Mouse (Mus musculus) midbrain, embryonic 15.5 days (tissue): ENCODE measurements around the gene Hoxc5. TPM values are rescaled to one million over a fixed set of nuclear protein-coding genes. Genes with fewer than 3 reads are reported as not detected.

ENCODE experiments used
- ATAC-seq: fragments of 200-750 bp; cut with Nextera tagmentation; replicated peaks from 2 replicates; pipeline ENCODE4 v1.8.0; 2017; ENCODE audit warnings: moderate TSS enrichment
- H3K27ac ChIP-seq: fragments of 300-500 bp; sonication (generic); 2 replicates; pipeline ENCODE4 v1.5.1; 2015; ENCODE audit warnings: mild to moderate bottlenecking, inconsistent platforms
- H3K27me3 ChIP-seq: fragments of 300-500 bp; sonication (generic); replicated peaks from 2 replicates; pipeline ENCODE4 v1.6.1; 2015; ENCODE audit warnings: inconsistent platforms
- H3K36me3 ChIP-seq: fragments of 300-500 bp; sonication (generic); replicated peaks from 2 replicates; pipeline ENCODE4 v1.6.1; 2015; ENCODE audit warnings: inconsistent platforms
- H3K4me1 ChIP-seq: fragments of 300-500 bp; sonication (generic); 2 replicates; pipeline ENCODE4 v1.6.1; 2015; ENCODE audit warnings: inconsistent platforms
- H3K4me2 ChIP-seq: fragments of 300-500 bp; sonication (generic); 2 replicates; pipeline ENCODE4 v1.6.1; 2015; ENCODE audit warnings: inconsistent platforms, mild to moderate bottlenecking, moderate library complexity
- H3K4me3 ChIP-seq: fragments of 300-500 bp; sonication (generic); 2 replicates; pipeline ENCODE4 v1.5.1; 2015; ENCODE audit warnings: mild to moderate bottlenecking, inconsistent platforms
- H3K9ac ChIP-seq: fragments of 300-500 bp; sonication (generic); 2 replicates; pipeline ENCODE4 v1.6.1; 2015; ENCODE audit warnings: mild to moderate bottlenecking, inconsistent platforms
- H3K9me3 ChIP-seq: fragments of 300-500 bp; sonication (generic); 2 replicates; pipeline ENCODE4 v1.6.1; 2016; ENCODE audit warnings: inconsistent platforms
- WGBS: fragments of 180-500 bp; shearing (Covaris S2); methylation state at CpG from one replicate; pipeline ENCODE4 v1.1.7; 2015; ENCODE audit warnings: mixed read lengths; 5-methylcytosine and 5-hydroxymethylcytosine counted together
- polyA plus RNA-seq: library from polyadenylated mRNA; unstranded; fragments of >200 nt; fragmentation: Nextera tagmentation; extraction: Ambion mirVana; gene quantifications from 2 replicates; pipeline ENCODE4 v1.2.1, GENCODE M21; 2015

Gene Hoxc5
- polyA plus RNA-seq, 1 experiment from 2014 or later = not detected

DNA sequence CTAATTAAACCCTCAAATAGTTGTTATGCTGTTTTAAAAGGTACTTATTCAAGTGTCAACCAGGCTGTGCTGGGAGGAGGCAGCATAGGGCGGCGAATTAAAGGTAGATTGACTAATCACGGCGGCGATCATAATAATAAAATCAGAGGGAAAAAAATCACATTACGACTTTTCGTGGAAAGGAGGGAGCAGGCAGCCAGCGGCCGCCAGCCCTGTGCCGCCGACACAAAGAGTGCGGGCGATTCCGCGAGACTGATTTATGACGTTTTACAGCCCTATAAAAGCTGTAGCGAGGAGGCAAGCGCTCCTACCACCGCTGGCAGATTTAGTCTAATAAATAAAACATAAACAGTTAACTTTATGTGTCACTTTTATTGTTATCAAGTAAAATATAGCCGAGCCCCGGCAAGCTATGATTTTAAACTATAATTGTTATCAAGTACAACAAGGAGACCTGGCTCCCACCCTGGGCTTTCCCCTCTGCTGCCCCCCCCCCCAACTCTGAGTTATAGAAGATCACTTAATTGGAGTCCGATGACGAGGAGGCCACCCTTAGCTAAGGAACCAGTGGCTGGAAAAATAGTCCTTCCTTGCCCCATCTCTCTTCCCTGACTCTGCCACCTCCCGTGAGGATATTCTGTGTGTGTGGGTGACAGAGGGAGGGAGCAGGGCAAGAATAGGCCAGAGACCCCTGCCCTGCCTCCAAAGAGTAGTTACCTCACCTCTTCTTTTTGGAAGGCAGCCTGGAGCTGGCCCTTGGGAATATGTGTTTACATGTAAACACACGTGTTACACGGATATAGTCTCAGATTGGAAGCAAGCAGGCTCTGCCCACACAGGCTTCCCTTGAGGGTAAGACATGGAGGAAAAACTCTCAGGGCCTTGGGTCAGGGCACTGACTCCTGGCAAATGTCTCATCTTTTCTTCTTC is 65.7 kb downstream of the Hoxc5 start:
- WGBS = under 1% methylated on average over 26 of the region's 26 CpGs
- Histone ChIP-seq H3K4me1 (no peaks in the 10 kb centered on the region), H3K36me3 (no peaks in the 10 kb centered on the region), H3K4me3 (no peak overlapping the region), H3K27ac (no peak overlapping the region), H3K9ac (no peak overlapping the region), H3K4me2 (no peak overlapping the region), H3K9me3 (no peaks in the 10 kb centered on the region), H3K27me3 (peaks cover 97% of the 10 kb centered on the region)
- ATAC-seq = no peak

DNA sequence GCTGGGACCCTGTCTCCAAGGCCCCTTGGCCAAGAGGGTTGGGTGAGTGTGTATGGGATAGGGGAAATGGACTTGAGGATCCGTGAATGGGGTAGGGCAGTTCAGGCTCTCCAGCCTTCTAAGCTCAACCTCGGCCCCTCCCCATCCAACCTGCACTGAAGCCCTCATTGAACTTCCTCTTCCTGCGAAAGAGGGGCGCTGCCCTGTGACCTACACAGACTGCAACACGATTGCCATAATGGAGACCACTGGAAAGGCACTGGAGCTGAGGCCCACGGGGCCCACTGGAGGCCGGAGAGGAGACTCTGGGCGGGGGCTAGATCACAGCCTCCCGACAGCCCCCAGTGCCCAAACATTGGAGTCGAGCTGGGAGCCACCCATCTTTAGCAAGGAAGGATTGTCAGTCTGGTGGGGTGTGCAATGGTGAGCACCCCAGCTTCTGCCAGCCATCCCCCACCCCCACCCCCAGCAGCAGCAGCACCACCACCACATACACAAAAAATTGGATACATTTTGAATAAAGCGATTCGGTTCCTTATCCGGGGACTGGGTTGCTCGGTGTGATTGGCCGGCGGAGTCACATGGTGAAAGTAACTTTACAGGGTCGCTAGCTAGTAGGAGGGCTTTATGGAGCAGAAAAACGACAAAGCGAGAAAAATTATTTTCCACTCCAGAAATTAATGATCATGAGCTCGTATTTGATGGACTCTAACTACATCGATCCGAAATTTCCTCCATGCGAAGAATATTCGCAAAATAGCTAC is 67.0 kb downstream of the Hoxc5 start:
- no peaks in the 10 kb centered on the region for H3K4me1 ChIP-seq
- no peaks in the 10 kb centered on the region for H3K9me3 ChIP-seq
- no peak overlapping the region for H3K9ac ChIP-seq
- H3K36me3 ChIP-seq = no peaks in the 10 kb centered on the region
- H3K4me2 ChIP-seq = peak overlapping the region; percentile 17; the same call in 1 of the 2 replicates
- WGBS = 1% methylated on average over 24 of the region's 24 CpGs
- H3K27ac ChIP-seq = no peak overlapping the region
- ATAC-seq = no peak
- H3K27me3 ChIP-seq = peaks cover 97% of the 10 kb centered on the region
- H3K4me3 ChIP-seq = no peak overlapping the region

DNA sequence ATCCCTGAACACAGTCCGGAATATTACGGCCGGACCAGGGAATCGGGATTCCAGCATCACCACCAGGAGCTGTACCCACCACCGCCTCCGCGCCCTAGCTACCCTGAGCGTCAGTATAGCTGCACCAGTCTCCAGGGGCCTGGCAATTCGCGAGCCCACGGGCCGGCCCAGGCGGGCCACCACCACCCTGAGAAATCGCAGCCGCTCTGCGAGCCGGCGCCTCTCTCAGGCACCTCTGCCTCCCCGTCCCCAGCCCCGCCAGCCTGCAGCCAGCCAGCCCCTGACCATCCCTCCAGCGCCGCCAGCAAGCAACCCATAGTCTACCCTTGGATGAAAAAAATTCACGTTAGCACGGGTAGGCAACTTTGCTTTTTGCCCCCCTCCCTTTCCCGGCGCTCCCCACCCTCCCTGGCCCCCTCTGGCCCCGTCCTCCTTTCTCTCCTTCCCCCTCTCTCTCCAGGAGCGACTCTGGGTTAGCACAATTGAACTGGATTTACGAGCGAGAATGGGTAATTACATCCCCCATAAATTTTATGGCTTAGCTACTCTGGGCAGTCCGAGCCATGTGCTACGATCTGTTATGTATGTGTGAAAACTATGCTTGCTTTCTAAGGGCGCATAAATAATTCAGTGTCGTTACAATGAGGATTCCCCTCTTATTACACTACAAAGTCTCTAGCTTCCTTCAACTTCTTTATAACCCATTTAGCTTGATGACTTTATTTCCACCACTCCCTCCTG is 67.7 kb downstream of the Hoxc5 start:
- H3K36me3 ChIP-seq = no peaks in the 10 kb centered on the region
- peaks cover 97% of the 10 kb centered on the region for H3K27me3 ChIP-seq
- no peak for ATAC-seq
- no peaks in the 10 kb centered on the region for H3K4me1 ChIP-seq
- no peak overlapping the region for H3K27ac ChIP-seq
- peak overlapping the region; percentile 17; the same call in 1 of the 2 replicates for H3K4me2 ChIP-seq
- WGBS = under 1% methylated on average over 34 of the region's 34 CpGs
- no peaks in the 10 kb centered on the region for H3K9me3 ChIP-seq
- no peak overlapping the region for H3K4me3 ChIP-seq
- no peak overlapping the region for H3K9ac ChIP-seq

DNA sequence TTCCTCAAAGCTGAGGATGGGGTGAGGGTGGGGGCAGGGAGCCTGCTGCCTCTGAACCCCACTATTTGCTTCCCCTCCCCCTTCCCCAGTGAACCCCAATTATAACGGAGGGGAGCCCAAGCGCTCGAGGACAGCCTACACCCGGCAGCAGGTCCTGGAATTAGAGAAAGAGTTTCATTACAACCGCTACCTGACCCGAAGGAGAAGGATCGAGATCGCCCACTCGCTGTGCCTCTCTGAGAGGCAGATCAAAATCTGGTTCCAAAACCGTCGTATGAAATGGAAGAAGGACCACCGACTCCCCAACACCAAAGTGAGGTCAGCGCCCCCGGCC is 68.3 kb downstream of the Hoxc5 start:
- Histone ChIP-seq H3K4me2 (no peak overlapping the region), H3K9me3 (no peaks in the 10 kb centered on the region), H3K27ac (no peak overlapping the region), H3K9ac (no peak overlapping the region), H3K27me3 (peaks cover 97% of the 10 kb centered on the region), H3K4me1 (no peaks in the 10 kb centered on the region), H3K36me3 (no peaks in the 10 kb centered on the region), H3K4me3 (no peak overlapping the region)
- 0% methylated on average over 14 of the region's 14 CpGs for WGBS
- no peak for ATAC-seq

DNA sequence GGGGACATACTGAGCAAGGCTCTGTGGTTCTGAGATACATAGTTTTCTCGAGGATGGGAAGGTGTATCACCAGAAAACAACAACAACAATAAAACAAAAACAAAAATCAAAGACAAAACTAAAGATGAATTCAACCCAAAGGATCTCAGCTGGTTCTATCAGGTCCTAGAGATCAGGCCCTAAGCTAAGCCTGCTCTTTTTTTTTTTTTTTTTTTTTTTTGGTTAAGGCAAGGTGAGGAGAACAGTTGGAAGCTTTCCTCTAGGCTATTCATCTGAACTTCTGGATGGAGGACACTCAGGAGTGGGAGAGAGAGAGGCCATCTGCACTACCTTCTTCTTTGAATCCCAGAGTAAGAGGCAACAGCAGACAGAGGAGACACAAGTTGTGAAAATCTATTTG is 70.3 kb downstream of the Hoxc5 start:
- Histone ChIP-seq H3K27me3 (peaks cover 98% of the 10 kb centered on the region), H3K9ac (no peak overlapping the region), H3K4me3 (no peak overlapping the region), H3K4me1 (no peaks in the 10 kb centered on the region), H3K9me3 (no peaks in the 10 kb centered on the region), H3K27ac (no peak overlapping the region), H3K4me2 (no peak overlapping the region), H3K36me3 (no peaks in the 10 kb centered on the region)
- 9% methylated on average over 1 of the region's 1 CpGs for WGBS
- ATAC-seq = no peak

DNA sequence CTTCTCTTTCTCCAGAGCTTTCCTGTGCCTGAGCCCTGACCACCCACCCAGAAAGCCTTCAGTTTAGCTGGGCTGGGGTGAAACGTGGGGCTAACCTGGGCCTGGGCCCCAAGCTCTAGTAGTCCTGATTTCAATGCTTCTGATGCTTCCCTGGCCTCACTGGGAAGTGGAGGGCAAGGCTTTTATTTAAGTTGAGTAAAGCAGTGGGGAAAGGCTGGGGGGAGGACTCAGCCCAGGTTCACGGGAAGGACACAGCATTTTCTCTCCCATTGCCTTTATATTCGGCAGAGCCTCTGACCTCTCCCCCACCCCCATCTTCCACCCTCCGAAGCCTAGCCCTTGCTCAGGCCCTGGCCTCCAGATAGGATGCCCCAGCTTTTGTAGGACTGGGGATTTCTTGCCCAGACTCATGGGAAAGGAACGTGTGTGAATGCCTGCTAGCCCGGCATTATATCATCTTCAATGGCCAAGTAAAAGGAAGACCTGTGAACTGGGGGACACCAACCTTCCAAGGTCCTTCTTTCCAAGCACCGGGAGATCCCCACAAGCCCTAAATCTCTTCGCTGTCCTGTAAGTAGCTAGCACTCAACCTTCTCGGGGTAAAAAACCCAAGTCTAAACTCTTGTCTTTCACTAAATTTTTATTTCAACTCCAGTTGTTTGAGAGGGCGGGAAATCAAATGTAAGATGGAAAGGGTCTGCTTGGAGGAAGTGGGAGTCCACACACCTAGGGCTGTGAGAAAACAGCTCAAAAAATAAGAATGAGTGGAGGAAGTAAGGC is 71.6 kb downstream of the Hoxc5 start:
- no peak overlapping the region for H3K9ac ChIP-seq
- no peak overlapping the region for H3K27ac ChIP-seq
- WGBS = 8% methylated on average over 10 of the region's 10 CpGs
- H3K4me1 ChIP-seq = no peaks in the 10 kb centered on the region
- no peaks in the 10 kb centered on the region for H3K9me3 ChIP-seq
- no peak for ATAC-seq
- H3K27me3 ChIP-seq = peaks cover 100% of the 10 kb centered on the region
- no peak overlapping the region for H3K4me3 ChIP-seq
- no peak overlapping the region for H3K4me2 ChIP-seq
- H3K36me3 ChIP-seq = no peaks in the 10 kb centered on the region

DNA sequence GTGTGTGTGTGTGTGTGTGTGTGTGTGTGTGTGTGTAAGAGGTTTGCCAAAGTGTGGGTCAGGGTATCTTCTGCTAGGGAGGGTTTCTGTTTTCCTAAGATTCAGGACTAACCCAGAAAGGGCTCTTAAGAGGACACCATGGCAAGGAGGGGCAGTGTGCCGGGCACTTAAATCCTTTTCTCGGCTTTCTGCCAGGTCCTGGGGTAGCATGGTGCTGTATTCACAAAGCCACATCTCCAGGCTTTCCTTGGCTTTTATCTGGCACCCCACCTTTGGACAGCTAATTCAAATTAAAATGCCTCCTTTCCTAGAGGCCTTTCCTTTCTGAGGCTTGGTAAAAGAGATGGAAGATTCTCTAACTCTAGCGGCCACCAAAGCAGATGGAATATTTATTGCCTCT is 72.4 kb downstream of the Hoxc5 start:
- H3K9me3 ChIP-seq = no peaks in the 10 kb centered on the region
- no peak overlapping the region for H3K4me3 ChIP-seq
- peaks cover 100% of the 10 kb centered on the region for H3K27me3 ChIP-seq
- WGBS = 2% methylated on average over 3 of the region's 3 CpGs
- no peak overlapping the region for H3K4me2 ChIP-seq
- no peak overlapping the region for H3K9ac ChIP-seq
- no peak overlapping the region for H3K27ac ChIP-seq
- no peaks in the 10 kb centered on the region for H3K36me3 ChIP-seq
- no peaks in the 10 kb centered on the region for H3K4me1 ChIP-seq
- no peak for ATAC-seq

DNA sequence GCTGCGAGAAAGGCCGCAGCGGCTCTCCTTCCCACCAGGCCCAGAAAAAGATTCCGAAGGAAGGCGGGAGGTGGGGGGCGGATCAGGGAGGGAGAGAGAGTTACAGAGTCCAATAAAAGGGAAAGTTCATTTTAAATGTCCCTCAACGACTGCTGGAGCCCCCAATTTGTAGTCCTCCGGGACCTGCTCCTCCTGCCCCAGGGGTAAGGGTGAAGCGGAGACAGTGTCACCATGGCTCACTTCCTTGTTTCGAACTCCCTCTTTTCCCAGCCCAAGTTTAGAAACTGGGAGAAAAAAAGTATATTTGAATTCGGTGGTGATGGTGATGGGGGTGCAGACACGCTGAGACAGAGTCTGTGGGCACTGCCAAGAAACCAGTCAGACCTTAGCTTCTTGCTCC is 73.4 kb downstream of the Hoxc5 start:
- no peaks in the 10 kb centered on the region for H3K9me3 ChIP-seq
- ATAC-seq = no peak
- H3K36me3 ChIP-seq = no peaks in the 10 kb centered on the region
- under 1% methylated on average over 12 of the region's 12 CpGs for WGBS
- no peak overlapping the region for H3K4me2 ChIP-seq
- H3K9ac ChIP-seq = no peak overlapping the region
- H3K4me3 ChIP-seq = no peak overlapping the region
- H3K27ac ChIP-seq = no peak overlapping the region
- peaks cover 99% of the 10 kb centered on the region for H3K27me3 ChIP-seq
- no peaks in the 10 kb centered on the region for H3K4me1 ChIP-seq

DNA sequence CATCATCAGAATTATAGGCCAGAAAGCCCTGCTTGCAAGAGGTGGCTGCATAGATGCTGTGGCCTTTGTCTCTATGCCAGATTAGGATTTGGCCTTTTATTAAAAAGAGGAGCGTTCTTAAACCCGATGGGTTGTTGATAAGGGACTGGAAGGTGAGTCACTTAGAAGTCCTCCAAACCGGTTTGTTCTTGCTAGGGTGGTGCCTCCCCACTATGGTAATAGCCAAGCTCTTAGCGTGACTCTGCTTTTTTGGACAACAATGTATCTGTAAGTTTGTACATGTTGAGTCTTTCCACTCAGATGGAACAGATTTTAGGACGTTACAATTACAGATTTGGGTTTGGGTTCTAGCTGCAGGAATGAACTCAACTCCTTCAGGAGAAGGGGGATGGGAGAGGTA is 74.4 kb downstream of the Hoxc5 start:
- peaks cover 97% of the 10 kb centered on the region for H3K27me3 ChIP-seq
- 14% methylated on average over 5 of the region's 5 CpGs for WGBS
- ATAC-seq = no peak
- no peak overlapping the region for H3K9ac ChIP-seq
- no peak overlapping the region for H3K27ac ChIP-seq
- no peak overlapping the region for H3K4me3 ChIP-seq
- no peaks in the 10 kb centered on the region for H3K4me1 ChIP-seq
- no peaks in the 10 kb centered on the region for H3K9me3 ChIP-seq
- no peaks in the 10 kb centered on the region for H3K36me3 ChIP-seq
- H3K4me2 ChIP-seq = no peak overlapping the region

DNA sequence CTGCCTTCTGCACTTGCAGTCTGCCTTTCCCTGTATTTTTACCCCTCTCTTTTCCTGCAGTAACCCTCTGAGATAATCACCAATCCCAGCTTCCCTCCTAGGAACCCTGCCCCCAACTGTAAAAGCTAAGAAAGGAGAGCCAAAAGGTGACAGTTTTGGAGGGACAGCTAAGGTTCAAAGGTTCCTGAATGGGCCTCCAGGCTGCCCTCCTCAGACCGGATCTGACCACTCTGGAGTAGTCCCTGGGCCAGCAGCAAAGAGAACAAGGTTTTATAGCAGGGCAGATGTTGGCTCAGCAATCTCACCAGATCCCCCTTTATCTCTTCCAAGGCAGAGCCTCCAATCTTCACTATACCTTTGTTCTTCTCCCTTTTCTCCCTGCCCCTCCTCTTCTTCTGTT is 75.0 kb downstream of the Hoxc5 start:
- no peak overlapping the region for H3K9ac ChIP-seq
- no peak overlapping the region for H3K4me2 ChIP-seq
- 7% methylated on average over 1 of the region's 1 CpGs for WGBS
- H3K4me1 ChIP-seq = no peaks in the 10 kb centered on the region
- no peaks in the 10 kb centered on the region for H3K36me3 ChIP-seq
- no peaks in the 10 kb centered on the region for H3K9me3 ChIP-seq
- H3K4me3 ChIP-seq = no peak overlapping the region
- H3K27ac ChIP-seq = no peak overlapping the region
- no peak for ATAC-seq
- peaks cover 96% of the 10 kb centered on the region for H3K27me3 ChIP-seq

DNA sequence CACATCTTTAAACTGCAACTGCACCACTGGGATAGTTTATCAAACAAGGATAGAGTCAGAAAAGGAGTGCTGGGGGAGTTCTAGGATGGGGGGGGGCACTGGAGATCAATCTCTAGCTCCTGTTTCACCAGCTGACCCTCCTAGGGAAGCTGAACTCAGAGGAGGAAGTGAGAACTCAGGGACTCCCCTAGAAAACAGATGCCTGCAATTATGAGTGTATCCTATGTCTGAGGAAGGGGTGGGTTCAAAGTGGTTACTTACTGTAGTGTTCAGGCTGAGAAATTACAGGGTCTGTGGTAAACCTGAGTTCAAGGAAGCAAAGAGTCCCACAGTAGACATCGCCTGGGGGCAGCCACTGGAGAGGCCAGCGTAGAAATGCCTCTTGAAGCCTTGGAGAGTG is 84.4 kb downstream of the Hoxc5 start:
- H3K27ac ChIP-seq = no peak overlapping the region

DNA sequence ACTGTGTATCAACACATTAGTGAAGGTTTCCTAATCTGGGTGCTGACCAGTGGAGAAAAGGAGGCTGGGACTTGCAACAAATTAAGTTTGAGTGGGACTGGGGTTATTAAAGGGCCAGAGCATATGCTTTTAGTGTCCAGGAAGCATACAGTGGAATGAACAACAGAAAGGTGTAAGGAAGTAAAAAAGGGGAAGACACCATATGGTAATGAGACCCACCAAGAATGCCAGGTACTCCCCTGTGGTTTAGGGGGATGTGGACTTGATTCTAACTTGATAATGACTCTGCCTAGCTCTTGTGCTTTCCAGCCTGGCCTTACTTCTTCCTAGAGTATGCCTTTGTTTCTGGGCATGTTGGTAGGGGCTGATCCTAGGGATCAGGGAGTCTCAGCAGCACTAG is 86.0 kb downstream of the Hoxc5 start:
- Histone ChIP-seq H3K4me3 (no peak overlapping the region), H3K4me2 (no peak overlapping the region), H3K9me3 (no peaks in the 10 kb centered on the region), H3K9ac (no peak overlapping the region), H3K4me1 (no peaks in the 10 kb centered on the region), H3K36me3 (no peaks in the 10 kb centered on the region), H3K27me3 (peaks cover 93% of the 10 kb centered on the region), H3K27ac (no peak overlapping the region)
- ATAC-seq = no peak

More for the DNA sequence above, 84.4 kb downstream of the Hoxc5 start:
- WGBS = 76% methylated on average over 2 of the region's 2 CpGs
- H3K36me3 ChIP-seq = no peaks in the 10 kb centered on the region
- H3K4me2 ChIP-seq = no peak overlapping the region
- H3K4me1 ChIP-seq = no peaks in the 10 kb centered on the region
- ATAC-seq = no peak
- no peaks in the 10 kb centered on the region for H3K9me3 ChIP-seq
- H3K9ac ChIP-seq = no peak overlapping the region
- peaks cover 93% of the 10 kb centered on the region for H3K27me3 ChIP-seq
- no peak overlapping the region for H3K4me3 ChIP-seq
